16 mouse cellular contexts compared by ENCODE assay signal in the genomic region with DNA sequence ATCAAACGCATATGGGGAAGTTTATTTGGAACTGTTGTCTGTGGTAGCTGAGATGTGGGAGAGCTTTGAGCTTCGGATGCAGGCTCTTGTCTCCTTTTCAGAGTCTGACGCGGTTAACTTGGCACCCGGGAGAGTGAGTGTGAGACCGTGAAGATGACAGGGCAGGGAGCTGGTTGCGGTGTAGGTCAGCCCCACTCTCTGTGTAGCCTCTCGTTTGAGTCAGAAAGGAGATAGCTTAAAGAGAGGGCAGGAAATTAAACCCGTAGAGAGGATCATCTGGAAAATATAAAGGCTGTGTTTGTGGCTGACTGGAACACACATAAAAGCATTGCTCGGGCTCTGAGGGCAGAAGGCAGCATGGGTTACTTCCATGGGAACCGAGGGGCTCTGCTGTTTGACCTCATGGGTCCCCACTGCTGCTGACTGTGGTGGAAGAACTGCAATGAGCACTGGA. TPM values are rescaled to one million over a fixed set of nuclear protein-coding genes. Genes with fewer than 3 reads are reported as not detected.
DNase-seq lines count a peak whose midpoint lies in the region; ATAC-seq and TF ChIP-seq lines count a peak whose summit lies in the region.
"Had no signal": no experiment of that assay in that cellular context is flagged by ENCODE, and none has a peak within 500 bp of the region (broad histone marks: within the 10 kb centered on the region; RNA-seq: fewer than 3 reads in every experiment).

No protein-coding gene starts in this region.

- TF ChIP-seq POLR2A in lung, adult 2 months (IDR thresholded peaks at IDR 0.05; ENCODE audit: borderline replicate concordance, extremely low read depth, low read depth, low read length): no peak
- TF ChIP-seq POLR2A in brain, embryonic 14.5 days (IDR thresholded peaks at IDR 0.05; ENCODE audit: borderline replicate concordance, extremely low read depth, insufficient read depth, insufficient read length, poor library complexity, severe bottlenecking): no peak

- no peaks in the 10 kb centered on the region for H3K27me3 ChIP-seq in lung, embryonic 14.5 days (ENCODE audit: insufficient read depth, low read length)
- H3K27me3 ChIP-seq in limb, embryonic 12.5 days: no peaks in the 10 kb centered on the region
- H3K27me3 ChIP-seq: forebrain, embryonic 12.5 days had no signal

- H3K9ac ChIP-seq in lung, embryonic 14.5 days: no peak overlapping the region
- no peak overlapping the region for H3K9ac ChIP-seq in limb, embryonic 12.5 days (replicated peaks)
- H3K9ac ChIP-seq: forebrain, embryonic 12.5 days had no signal

- no peak for TF ChIP-seq CTCF in lung, embryonic 14.5 days (IDR thresholded peaks at IDR 0.05; ENCODE audit: low read depth)
- TF ChIP-seq CTCF in lung, adult 2 months (IDR thresholded peaks at IDR 0.05; ENCODE audit: insufficient read depth, low read length): no peak
- TF ChIP-seq CTCF in brain, embryonic 14.5 days (IDR thresholded peaks at IDR 0.05; ENCODE audit: borderline replicate concordance, extremely low read depth, insufficient read depth, insufficient read length): no peak

- no peak overlapping the region for H3K4me2 ChIP-seq in lung, embryonic 14.5 days
- H3K4me2 ChIP-seq in limb, embryonic 12.5 days: peak overlapping the region; percentile 6; the same call in 1 of the 2 replicates
- H3K4me2 ChIP-seq: forebrain, embryonic 12.5 days had no signal

- H3K36me3 ChIP-seq in lung, embryonic 14.5 days (ENCODE audit: insufficient read depth): peaks cover 26% of the 10 kb centered on the region
- H3K36me3 ChIP-seq in limb, embryonic 12.5 days: peaks cover 45% of the 10 kb centered on the region

- ATAC-seq in lung, embryonic 14.5 days (ENCODE audit: insufficient read depth): no peak
- ATAC-seq in limb, embryonic 12.5 days (ENCODE audit: insufficient number of reproducible peaks, insufficient read depth, low FRiP score, low TSS enrichment, low read depth): 0 out of 2 replicates have a peak, but pooled peaks have one; percentile 31
- no peak for ATAC-seq in cerebellum, adult (ENCODE audit: insufficient number of reproducible peaks, low FRiP score, low TSS enrichment)

- H3K9me3 ChIP-seq in lung, embryonic 14.5 days (ENCODE audit: low read depth, low read length): no peaks in the 10 kb centered on the region
- no peaks in the 10 kb centered on the region for H3K9me3 ChIP-seq in limb, embryonic 12.5 days
- H3K9me3 ChIP-seq: forebrain, embryonic 12.5 days had no signal

- no peak overlapping the region for H3K4me3 ChIP-seq in lung, embryonic 14.5 days (ENCODE audit: low read depth, low read length)
- no peak overlapping the region for H3K4me3 ChIP-seq in lung, adult 2 months (replicated peaks; ENCODE audit: extremely low read depth, low read depth, low read length)
- H3K4me3 ChIP-seq in limb, embryonic 12.5 days (replicated peaks): no peak overlapping the region
- H3K4me3 ChIP-seq: forebrain, embryonic 12.5 days; myocyte had no signal

- H3K4me1 ChIP-seq in lung, embryonic 14.5 days (ENCODE audit: insufficient read depth): no peaks in the 10 kb centered on the region
- H3K4me1 ChIP-seq in lung, adult 2 months (ENCODE audit: control insufficient read depth, insufficient read depth, low read length): no peaks in the 10 kb centered on the region
- H3K4me1 ChIP-seq in limb, embryonic 12.5 days (replicated peaks): 0 out of 2 replicates have a peak, but pooled peaks cover 12% of the 10 kb centered on the region
- H3K4me1 ChIP-seq: forebrain, embryonic 12.5 days had no signal

- H3K27ac ChIP-seq in lung, embryonic 14.5 days (ENCODE audit: low read depth): peak overlapping the region; percentile 31; the same call in 1 of the 2 replicates
- H3K27ac ChIP-seq in limb, embryonic 12.5 days: peak overlapping the region; percentile 72
- H3K27ac ChIP-seq: forebrain, embryonic 12.5 days had no signal

- 22% methylated on average over 11 of the region's 11 CpGs for WGBS in lung, embryonic 14.5 days
- 56% methylated on average over 11 of the region's 11 CpGs for WGBS in lung, adult 2 months
- WGBS in limb, embryonic 12.5 days: 21% methylated on average over 11 of the region's 11 CpGs

- peak; percentile 54 for DNase-seq in lung, embryonic 14.5 days
- no peak for DNase-seq in lung, adult 2 months
- DNase-seq in brain, embryonic 14.5 days (ENCODE audit: low read depth): peak; percentile 12
- DNase-seq in embryo, embryonic 9.5 days (ENCODE audit: extremely low spot score): peak; percentile 33
- DNase-seq in adrenal gland, postnatal 4 days (ENCODE audit: low spot score in 2 of 2): no peak
- no peak for DNase-seq in adrenal gland, adult 2 months
- DNase-seq: cerebellum, postnatal 14 days; heart, adult 18-20 months; kidney, adult 18-20 months; thymus, adult 2 months had no signal

RNA-seq across cellular contexts. Expression of gene Mipep, which starts 22.5 kb away (rescaled TPM):
- 26.3 and 26.5 TPM in 2 replicates for polyA plus RNA-seq in lung, embryonic 14.5 days (2014; fragmentation: Nextera tagmentation; extraction: Ambion mirVana)
- polyA plus RNA-seq in lung, adult 2 months (2012; rRNA removed): 7.6 and 9.1 TPM in 2 replicates
- 13.0 and 13.6 TPM in 2 replicates for polyA plus RNA-seq in brain, embryonic 14.5 days (2012; rRNA removed)
- 23.7 and 24.3 TPM in 2 replicates for polyA plus RNA-seq in limb, embryonic 12.5 days (2016; fragmentation: Nextera tagmentation; extraction: Ambion mirVana)
- 10 to 100 TPM; 28.7 to 29.1 TPM for total RNA-seq in adrenal gland, postnatal 4 days (2021)
- total RNA-seq in adrenal gland, adult 2 months (2021): 10 to 100 TPM; 41.4 to 44.4 TPM
- polyA plus RNA-seq in adrenal gland, adult 2 months (2012; rRNA removed): 20.0 and 28.9 TPM in 2 replicates

RNA-seq across cellular contexts. Expression of gene C1qtnf9, which starts 39.0 kb away (rescaled TPM):
- polyA plus RNA-seq in lung, embryonic 14.5 days (2014; fragmentation: Nextera tagmentation; extraction: Ambion mirVana): 0.12 TPM in 1 of 2 replicates, not detected in the other
- polyA plus RNA-seq in lung, adult 2 months (2012; rRNA removed): 1.2 and 2.0 TPM in 2 replicates
- 0.33 and 0.42 TPM in 2 replicates for polyA plus RNA-seq in brain, embryonic 14.5 days (2012; rRNA removed)
- polyA plus RNA-seq in limb, embryonic 12.5 days (2016; fragmentation: Nextera tagmentation; extraction: Ambion mirVana): 0.45 and 0.50 TPM in 2 replicates
- total RNA-seq in adrenal gland, postnatal 4 days (2021): 1 to 10 TPM; 4.1 to 4.2 TPM
- total RNA-seq in adrenal gland, adult 2 months (2021): 1 to 10 TPM; 3.7 to 7.1 TPM
- polyA plus RNA-seq in adrenal gland, adult 2 months (2012; rRNA removed): 1.4 and 1.8 TPM in 2 replicates
- total RNA-seq: hematopoietic stem cell, adult 5-6 weeks; megakaryocyte, adult 5-6 weeks had no signal
- polyA plus RNA-seq: myocyte had no signal

Comparison
In these comparisons a context has a peak if more than half of its experiments do, and no peak if none do; other contexts are left out.
1. DNase-seq: peak in lung, embryonic 14.5 days (single experiment), brain, embryonic 14.5 days (single experiment) and embryo, embryonic 9.5 days (single experiment); none in lung, adult 2 months (single experiment), adrenal gland, postnatal 4 days (0 of 2) and adrenal gland, adult 2 months (single experiment).